Mouse (Mus musculus): ENCODE results near the gene Zfp592.

Gene Zfp592

DNA sequence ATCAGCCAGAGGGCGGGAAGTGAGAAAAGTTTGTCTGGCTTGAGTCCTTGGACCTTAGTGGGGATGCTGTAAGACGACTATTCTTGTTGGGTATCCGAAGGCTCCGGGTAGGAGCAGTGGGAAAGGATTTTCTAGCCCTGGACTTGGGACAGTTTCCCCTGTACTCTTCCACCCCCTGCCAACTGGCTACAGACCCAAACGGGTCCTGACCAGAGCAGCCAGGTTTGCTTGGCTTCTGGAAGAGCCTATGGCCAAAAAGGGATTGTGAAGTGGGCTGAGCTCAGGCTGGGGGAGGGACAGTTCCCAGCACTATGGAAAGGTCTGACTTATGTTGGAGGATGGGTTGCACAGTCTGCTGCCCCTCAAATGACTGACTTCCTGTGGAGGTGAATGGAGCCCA is 65.9 kb downstream of the Zfp592 start:
- DNase-seq: no peak

DNA sequence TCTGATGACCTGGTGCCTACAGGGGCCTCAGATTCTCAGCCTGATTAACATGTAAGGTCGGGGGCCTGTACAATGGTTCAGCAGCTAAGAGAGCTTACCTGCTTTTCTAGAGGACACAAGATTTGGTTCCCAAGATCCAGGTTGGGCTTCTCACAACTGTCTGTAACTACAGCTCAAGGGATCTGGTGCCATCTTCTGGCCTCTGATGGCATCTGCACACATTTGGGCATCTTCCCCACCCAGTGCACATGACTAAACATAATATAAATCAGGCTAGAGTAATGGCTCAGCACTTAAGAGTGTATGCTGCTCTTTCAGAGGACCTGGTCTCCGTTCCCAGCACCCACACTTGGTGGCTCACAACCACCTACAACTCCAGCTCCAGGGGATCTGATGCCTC is 67.4 kb downstream of the Zfp592 start:
- no peak for DNase-seq

DNA sequence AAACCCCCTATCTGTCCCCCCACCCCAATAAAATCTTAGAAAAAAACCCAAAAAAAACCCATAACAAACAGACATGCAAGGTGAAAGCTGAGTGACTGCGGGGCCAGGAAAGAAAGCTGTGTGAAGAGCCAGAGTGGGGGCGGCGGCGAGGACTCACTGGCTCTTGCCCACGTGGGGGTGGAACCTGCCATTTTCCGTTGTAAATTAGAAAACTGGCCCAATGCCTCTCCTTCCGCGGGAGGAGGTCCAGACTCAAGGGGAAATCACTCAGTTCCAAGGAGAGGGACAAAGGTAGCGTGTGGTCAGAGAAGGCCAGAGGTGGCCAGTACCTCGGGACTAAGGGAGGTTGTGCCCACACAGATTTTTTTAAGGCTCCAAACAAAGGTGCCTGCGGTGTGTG is 68.5 kb downstream of the Zfp592 start:
- DNase-seq: no peak

DNA sequence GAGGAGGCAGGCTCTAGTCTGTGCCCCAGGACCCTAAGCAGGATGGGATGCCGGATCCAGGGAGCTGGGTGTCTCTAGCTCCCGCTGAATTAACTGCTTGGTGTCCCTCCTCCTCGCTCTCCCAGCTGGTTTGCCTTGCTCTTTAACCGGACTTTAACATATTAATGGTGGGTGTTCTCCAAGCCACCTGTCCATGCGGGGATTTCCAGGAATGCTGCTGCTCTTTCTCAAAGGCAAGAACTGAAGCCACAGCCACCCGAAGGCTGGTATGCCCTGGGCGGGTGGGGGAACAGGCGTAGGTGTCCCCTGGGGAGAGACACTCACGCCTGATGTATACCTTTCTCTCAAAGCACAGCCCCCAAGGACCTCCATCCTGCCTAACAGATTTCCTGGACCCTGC is 69.9 kb downstream of the Zfp592 start:
- no peak for DNase-seq

DNA sequence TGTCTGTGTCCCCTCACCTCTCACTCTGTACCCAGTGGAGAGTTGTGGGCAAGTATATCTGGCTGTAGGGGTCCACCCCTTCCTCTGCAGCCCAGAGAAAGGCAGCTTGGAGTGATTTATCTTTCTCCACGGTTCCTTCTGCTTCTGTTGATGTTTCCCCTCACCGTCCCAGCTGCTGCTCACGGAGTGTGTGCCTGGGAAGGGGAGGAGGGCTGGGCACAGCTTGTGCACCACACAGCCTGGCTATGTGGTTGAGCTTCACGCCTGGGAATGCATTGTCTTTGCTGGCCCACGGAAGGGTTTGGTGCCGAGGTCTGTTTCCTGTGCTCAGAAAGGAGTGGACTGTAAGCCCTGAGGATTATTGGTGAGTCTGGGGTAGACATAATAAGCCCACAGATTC is 73.2 kb downstream of the Zfp592 start:
- no peak for DNase-seq

DNA sequence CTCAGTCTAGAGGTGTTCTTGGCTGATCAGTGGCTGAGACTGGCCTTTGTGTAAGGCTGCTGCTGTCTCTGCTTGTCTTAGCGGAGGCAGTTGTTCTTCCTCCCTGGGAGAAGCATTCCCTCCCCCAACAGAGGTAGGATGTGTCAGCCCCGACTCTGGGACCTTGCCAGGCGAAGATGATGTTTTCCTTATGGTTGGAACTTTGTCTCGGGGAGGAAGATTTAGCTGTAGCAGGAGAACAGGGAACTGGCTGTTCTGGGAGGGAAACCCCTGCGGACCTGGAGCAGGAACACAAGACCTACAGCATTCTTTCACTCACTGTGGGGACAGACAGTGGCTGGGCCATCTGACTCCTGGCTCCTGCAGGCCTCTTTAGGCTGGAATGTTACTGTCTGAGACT is 79.0 kb downstream of the Zfp592 start:
- peak; percentile 35 for DNase-seq

DNA sequence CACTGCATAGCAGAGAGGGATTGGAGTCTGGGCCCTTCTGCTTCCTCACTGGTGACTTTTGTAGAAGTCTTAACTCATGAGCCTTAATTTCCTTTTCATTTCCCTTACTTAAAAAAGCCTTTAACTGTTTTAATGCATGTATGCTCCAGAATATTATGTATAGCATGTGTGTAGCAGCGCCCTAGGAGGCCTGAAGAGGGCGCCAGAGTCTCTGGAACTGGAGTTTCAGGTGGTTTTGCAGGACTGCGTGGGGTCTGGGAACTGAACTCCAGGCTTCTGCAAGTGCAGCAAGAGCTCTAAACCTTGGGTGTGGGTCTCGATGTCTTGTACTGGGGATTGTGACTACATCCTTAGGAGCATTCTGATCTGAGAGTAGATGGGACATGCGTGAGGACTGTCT is 79.8 kb downstream of the Zfp592 start:
- DNase-seq: no peak

DNA sequence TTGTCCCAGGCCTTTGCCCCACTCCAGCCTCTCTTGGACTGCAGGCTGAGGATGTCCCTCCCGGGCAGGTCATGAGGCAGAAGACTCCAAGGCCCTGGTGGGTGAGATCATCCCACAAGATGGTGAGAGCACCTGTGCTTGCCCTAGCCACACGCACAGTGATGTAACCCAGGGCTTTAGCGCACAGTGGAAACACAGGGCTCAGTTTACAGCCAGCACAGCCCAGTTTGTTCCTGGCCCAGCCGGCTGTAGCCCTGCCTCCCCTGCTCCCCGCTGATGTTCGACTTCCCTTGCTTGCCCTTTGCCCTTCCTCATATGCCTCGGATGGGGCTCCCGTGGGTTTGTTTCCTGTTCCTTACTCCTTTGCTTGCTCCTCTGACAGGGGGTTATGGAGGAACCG is 81.1 kb downstream of the Zfp592 start:
- no peak for DNase-seq

DNA sequence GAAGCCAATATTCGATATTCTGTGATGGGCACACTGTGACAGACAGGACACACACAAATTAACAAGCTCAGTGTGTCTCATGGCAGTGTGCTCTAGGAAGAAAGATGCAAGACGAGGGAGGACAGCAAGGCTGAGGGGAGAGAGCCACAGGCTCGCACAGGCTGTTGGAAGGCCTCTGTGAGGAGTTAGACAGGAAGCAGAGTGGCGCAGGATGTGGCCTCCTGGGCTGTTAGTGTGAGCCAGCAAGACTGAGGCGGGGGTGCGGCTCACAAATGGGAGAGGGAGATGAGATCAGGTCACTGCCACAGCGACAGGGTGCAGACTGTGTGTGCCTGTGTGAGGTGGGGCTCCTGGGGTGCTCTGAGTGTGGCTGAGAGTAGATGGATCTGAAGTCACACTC is 81.8 kb downstream of the Zfp592 start:
- no peak for DNase-seq

DNA sequence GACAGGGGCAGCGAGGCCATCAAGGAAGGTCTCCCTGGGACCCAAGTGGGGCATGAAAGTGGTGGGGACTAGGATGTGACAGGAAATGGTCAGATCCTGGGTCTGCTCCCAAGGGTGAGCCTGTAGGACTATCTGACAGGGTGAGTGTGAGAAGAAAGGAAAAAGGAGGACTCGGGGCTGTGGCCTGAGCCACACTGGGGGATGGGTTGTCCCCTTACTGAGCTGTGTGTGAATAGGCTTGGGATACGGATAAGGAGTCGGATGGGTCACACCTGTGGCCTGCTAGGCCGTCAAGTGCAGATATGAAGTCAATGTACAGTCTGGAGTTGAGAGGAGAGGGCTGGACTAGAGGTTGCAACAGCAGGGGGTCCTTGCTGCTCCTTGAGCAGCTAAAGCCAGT is 82.3 kb downstream of the Zfp592 start:
- DNase-seq: no peak

DNA sequence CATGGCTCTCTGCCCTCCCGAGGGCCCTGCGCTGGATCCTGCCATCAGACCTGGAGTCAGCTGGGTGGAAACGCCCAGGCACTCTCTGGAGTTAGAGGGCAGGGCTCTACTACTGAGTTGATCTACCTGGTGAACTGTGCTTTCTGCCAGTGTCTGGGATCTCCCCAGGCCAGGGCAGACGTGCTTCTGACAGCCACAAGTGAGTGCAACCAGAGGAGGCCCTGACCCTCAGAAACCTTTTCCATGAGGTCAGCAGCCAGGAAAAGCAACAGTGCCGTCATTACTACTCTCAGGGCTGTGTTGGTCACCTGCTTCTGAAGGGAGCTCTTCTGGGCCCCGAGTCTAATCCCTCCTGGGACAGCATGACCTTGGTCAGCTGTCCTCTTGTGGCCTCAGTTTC is 83.5 kb downstream of the Zfp592 start:
- no peak for DNase-seq

DNA sequence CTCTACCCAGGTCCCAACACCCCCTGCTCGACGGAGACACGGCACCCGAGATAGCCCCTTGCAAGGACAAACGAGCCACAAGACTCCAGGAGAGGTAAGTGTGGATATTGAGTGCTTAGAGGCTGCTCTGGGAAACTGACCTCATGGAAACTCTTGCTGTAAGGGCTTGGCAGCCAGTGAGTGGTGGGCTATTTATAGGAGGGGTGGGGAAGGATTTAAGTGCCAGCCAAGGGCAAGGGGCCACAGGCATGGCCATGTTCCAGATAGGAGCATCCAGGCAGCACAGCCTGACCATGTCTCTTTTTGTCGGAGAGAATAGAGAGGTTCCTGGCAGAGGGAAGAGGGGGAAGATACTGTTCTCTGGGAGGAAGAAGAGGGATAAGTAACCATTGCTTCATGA is 85.3 kb downstream of the Zfp592 start:
- no peak for DNase-seq

DNA sequence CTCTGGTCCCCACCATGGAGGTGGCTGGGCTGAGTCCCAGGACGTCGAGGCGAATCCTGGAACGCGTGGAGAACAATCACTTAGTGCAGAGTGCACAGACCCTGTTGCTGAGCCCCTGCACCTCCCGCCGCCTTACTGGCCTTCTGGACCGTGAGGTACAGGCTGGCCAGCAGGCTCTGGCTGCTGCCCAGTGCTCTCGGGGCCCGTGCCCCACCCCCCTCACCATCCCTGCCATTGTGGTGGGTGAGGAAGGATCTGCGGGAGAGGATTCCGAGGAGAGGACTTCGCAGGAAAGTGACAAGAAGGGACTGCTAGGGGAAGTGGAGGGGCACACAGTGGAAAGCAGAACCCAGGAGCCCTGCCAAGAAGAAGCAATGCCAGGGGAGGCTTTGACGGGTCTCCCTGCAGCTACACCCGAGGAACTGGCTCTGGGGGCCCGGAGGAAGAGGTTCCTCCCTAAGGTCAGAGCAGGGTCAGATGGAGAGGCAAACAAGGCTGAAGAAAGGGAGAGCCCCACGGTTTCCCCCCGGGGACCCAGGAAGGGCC is 100.0 kb downstream of the Zfp592 start:
- DNase-seq: no peak

DNA sequence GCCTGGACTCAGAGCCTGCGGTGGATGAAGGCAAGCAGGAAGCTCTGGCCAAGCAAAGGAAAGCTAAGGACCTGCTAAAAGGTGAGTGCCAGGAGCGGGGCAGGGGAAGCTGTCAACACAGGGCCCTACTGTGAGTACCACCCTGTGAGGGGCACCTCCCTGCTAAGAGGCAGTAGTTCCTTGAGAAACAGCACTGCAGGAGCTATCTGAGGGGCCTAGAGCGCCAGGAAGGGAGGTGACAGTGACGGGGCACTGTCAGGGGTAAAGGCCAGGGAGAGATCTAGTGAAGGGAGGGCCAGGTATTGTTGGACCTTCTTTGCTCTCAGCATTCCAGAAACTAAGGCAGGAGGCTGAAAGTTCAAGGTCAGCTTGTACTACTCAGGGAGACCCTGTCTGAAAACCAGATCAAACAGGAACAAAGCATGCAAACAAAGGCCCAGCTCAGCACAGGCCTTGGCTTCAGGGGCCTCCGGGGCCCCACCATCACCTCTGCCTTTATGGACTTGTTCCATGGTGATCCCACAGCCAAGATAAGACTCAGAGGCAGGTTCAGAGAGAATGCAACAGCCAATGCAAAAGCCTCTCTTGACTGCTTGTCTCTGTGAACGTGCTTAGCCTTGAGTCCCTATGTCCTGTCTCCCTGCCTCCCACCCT is 100.8 kb downstream of the Zfp592 start:
- no peak for DNase-seq

All from right cerebral cortex, postnatal 25 days (tissue).